Mouse (Mus musculus) limb, embryonic 13.5 days (tissue): ENCODE data around the gene Snx32. TPM values are rescaled to one million over a fixed set of nuclear protein-coding genes. Genes with fewer than 3 reads are reported as not detected.
A peak's percentile ranks its signal among the peaks of the same experiment; 100 is the strongest.

ENCODE experiments used
- ATAC-seq: fragments of 200-750 bp; cut with Nextera tagmentation; 2 replicates; pipeline ENCODE4 v1.8.0; 2017; ENCODE audit warnings: low read depth, moderate number of reproducible peaks, moderate TSS enrichment; ENCODE audit not compliant: low FRiP score
- H3K27ac ChIP-seq: fragments of 300-500 bp; sonication (generic); 2 replicates; pipeline ENCODE4 v1.5.1; 2015; ENCODE audit warnings: inconsistent platforms, mild to moderate bottlenecking, moderate library complexity
- H3K27me3 ChIP-seq: fragments of 300-500 bp; sonication (generic); 2 replicates; pipeline ENCODE4 v1.6.1; 2015; ENCODE audit warnings: mild to moderate bottlenecking, inconsistent platforms
- H3K36me3 ChIP-seq: fragments of 300-500 bp; sonication (generic); 2 replicates; pipeline ENCODE4 v1.6.1; 2015; ENCODE audit warnings: inconsistent platforms, mild to moderate bottlenecking, moderate library complexity
- H3K4me1 ChIP-seq: fragments of 300-500 bp; sonication (generic); 2 replicates; pipeline ENCODE4 v1.6.1; 2015; ENCODE audit warnings: inconsistent platforms
- H3K4me2 ChIP-seq: fragments of 300-500 bp; sonication (generic); replicated peaks from 2 replicates; pipeline ENCODE4 v1.6.1; 2015; ENCODE audit warnings: inconsistent platforms, mild to moderate bottlenecking, moderate library complexity
- H3K4me3 ChIP-seq: fragments of 300-500 bp; sonication (generic); 2 replicates; pipeline ENCODE4 v1.5.1; 2015; ENCODE audit warnings: moderate library complexity, mild to moderate bottlenecking, inconsistent platforms
- H3K9ac ChIP-seq: fragments of 300-500 bp; sonication (generic); 2 replicates; pipeline ENCODE4 v1.6.1; 2015; ENCODE audit warnings: mild to moderate bottlenecking, inconsistent platforms
- H3K9me3 ChIP-seq: fragments of 300-500 bp; sonication (generic); 2 replicates; pipeline ENCODE4 v1.6.1; 2016; ENCODE audit warnings: inconsistent platforms
- WGBS: fragments of 180-500 bp; shearing (Covaris S2); methylation state at CpG from one replicate; pipeline ENCODE4 v1.1.7; 2015; 5-methylcytosine and 5-hydroxymethylcytosine counted together
- polyA plus RNA-seq: library from polyadenylated mRNA; unstranded; fragments of >200 nt; fragmentation: Nextera tagmentation; extraction: Ambion mirVana; gene quantifications from 2 replicates; pipeline ENCODE4 v1.2.1, GENCODE M21; 2015

Snx32 gene
- polyA plus RNA-seq, 1 experiment from 2014 or later: 12.1 TPM

- Histone ChIP-seq H3K4me3 (no peak overlapping the region), H3K36me3 (no peaks in the 10 kb centered on the region), H3K27me3 (0 out of 2 replicates have a peak, but pooled peaks cover 5% of the 10 kb centered on the region), H3K9me3 (no peaks in the 10 kb centered on the region), H3K27ac (no peak overlapping the region), H3K9ac (no peak overlapping the region), H3K4me2 (no peak overlapping the region), H3K4me1 (peaks cover 15% of the 10 kb centered on the region)
- 61% methylated on average over 8 of the region's 8 CpGs for whole genome bisulfite sequencing
- no peak for ATAC-seq
Measured at GRCm38 (mm10) chr19:5532520-5532919, 22.2 kb upstream of the Snx32 start.

GRCm38 (mm10) chr19:5530138-5530524 lies 19.8 kb upstream of the Snx32 start:
- H3K9ac ChIP-seq: no peak overlapping the region
- peaks cover 15% of the 10 kb centered on the region for H3K4me1 ChIP-seq
- ATAC-seq: no peak
- no peak overlapping the region for H3K4me3 ChIP-seq
- H3K9me3 ChIP-seq: no peaks in the 10 kb centered on the region
- H3K27ac ChIP-seq: no peak overlapping the region
- no peaks in the 10 kb centered on the region for H3K36me3 ChIP-seq
- 61% methylated on average over 7 of the region's 7 CpGs for WGBS
- H3K4me2 ChIP-seq: peak overlapping the region; percentile 54; the same call in 1 of the 2 replicates
- 0 out of 2 replicates have a peak, but pooled peaks cover 5% of the 10 kb centered on the region for H3K27me3 ChIP-seq

- Histone ChIP-seq H3K27me3 (0 out of 2 replicates have a peak, but pooled peaks cover 5% of the 10 kb centered on the region), H3K9ac (no peak overlapping the region), H3K4me2 (peak overlapping the region; percentile 54), H3K36me3 (no peaks in the 10 kb centered on the region), H3K27ac (no peak overlapping the region), H3K4me1 (peaks cover 15% of the 10 kb centered on the region), H3K9me3 (no peaks in the 10 kb centered on the region), H3K4me3 (no peak overlapping the region)
- ATAC-seq: peak; percentile 93
- WGBS: 16% methylated on average over 20 of the region's 20 CpGs
Measured at GRCm38 (mm10) chr19:5529325-5530137, 19.2 kb upstream of the Snx32 start.

GRCm38 (mm10) chr19:5525204-5525603 lies 14.9 kb upstream of the Snx32 start:
- no peaks in the 10 kb centered on the region for H3K36me3 ChIP-seq
- H3K27ac ChIP-seq: no peak overlapping the region
- H3K9ac ChIP-seq: no peak overlapping the region
- 73% methylated on average over 5 of the region's 5 CpGs for WGBS
- 0 out of 2 replicates have a peak, but pooled peaks cover 2% of the 10 kb centered on the region for H3K27me3 ChIP-seq
- H3K4me3 ChIP-seq: no peak overlapping the region
- no peak for ATAC-seq
- H3K4me2 ChIP-seq: no peak overlapping the region
- H3K9me3 ChIP-seq: no peaks in the 10 kb centered on the region
- peaks cover 14% of the 10 kb centered on the region for H3K4me1 ChIP-seq

GRCm38 (mm10) chr19:5518721-5519120 lies 8.4 kb upstream of the Snx32 start:
- ATAC-seq: no peak
- no peak overlapping the region for H3K27ac ChIP-seq
- H3K36me3 ChIP-seq: no peaks in the 10 kb centered on the region
- no peaks in the 10 kb centered on the region for H3K4me1 ChIP-seq
- H3K4me3 ChIP-seq: no peak overlapping the region
- no peaks in the 10 kb centered on the region for H3K27me3 ChIP-seq
- H3K9ac ChIP-seq: no peak overlapping the region
- no peak overlapping the region for H3K4me2 ChIP-seq
- 88% methylated on average over 3 of the region's 3 CpGs for WGBS
- no peaks in the 10 kb centered on the region for H3K9me3 ChIP-seq

- Histone ChIP-seq H3K27ac (no peak overlapping the region), H3K9ac (no peak overlapping the region), H3K4me2 (no peak overlapping the region), H3K4me1 (no peaks in the 10 kb centered on the region), H3K27me3 (no peaks in the 10 kb centered on the region), H3K36me3 (no peaks in the 10 kb centered on the region), H3K4me3 (no peak overlapping the region), H3K9me3 (0 out of 2 replicates have a peak, but pooled peaks cover 5% of the 10 kb centered on the region)
- WGBS: 82% methylated on average over 8 of the region's 8 CpGs
- ATAC-seq: no peak
Measured at GRCm38 (mm10) chr19:5516906-5517505, 6.7 kb upstream of the Snx32 start.

GRCm38 (mm10) chr19:5515840-5516777 lies 5.8 kb upstream of the Snx32 start:
- no peak for ATAC-seq

GRCm38 (mm10) chr19:5513005-5513349 lies 2.6 kb upstream of the Snx32 start:
- no peak overlapping the region for H3K9ac ChIP-seq
- peaks cover 16% of the 10 kb centered on the region for H3K4me1 ChIP-seq
- ATAC-seq: no peak
- 86% methylated on average over 3 of the region's 3 CpGs for WGBS
- H3K27ac ChIP-seq: no peak overlapping the region
- no peak overlapping the region for H3K4me2 ChIP-seq
- H3K27me3 ChIP-seq: no peaks in the 10 kb centered on the region
- no peaks in the 10 kb centered on the region for H3K36me3 ChIP-seq
- no peak overlapping the region for H3K4me3 ChIP-seq
- H3K9me3 ChIP-seq: peaks cover 9% of the 10 kb centered on the region

More at GRCm38 (mm10) chr19:5515840-5516777, 5.8 kb upstream of the Snx32 start:
- Histone ChIP-seq H3K36me3 (no peaks in the 10 kb centered on the region), H3K9me3 (0 out of 2 replicates have a peak, but pooled peaks cover 5% of the 10 kb centered on the region), H3K27me3 (no peaks in the 10 kb centered on the region), H3K4me1 (peaks cover 3% of the 10 kb centered on the region), H3K27ac (no peak overlapping the region; the same call in 1 of the 2 replicates), H3K9ac (no peak overlapping the region), H3K4me2 (no peak overlapping the region), H3K4me3 (no peak overlapping the region)
- WGBS: 84% methylated on average over 7 of the region's 7 CpGs

- Histone ChIP-seq H3K36me3 (no peaks in the 10 kb centered on the region), H3K4me1 (peaks cover 16% of the 10 kb centered on the region), H3K27ac (no peak overlapping the region), H3K9ac (no peak overlapping the region), H3K9me3 (peaks cover 9% of the 10 kb centered on the region), H3K27me3 (no peaks in the 10 kb centered on the region), H3K4me2 (no peak overlapping the region), H3K4me3 (no peak overlapping the region)
- 82% methylated on average over 12 of the region's 12 CpGs for WGBS
- no peak for ATAC-seq
Measured at GRCm38 (mm10) chr19:5512091-5513004, 2.0 kb upstream of the Snx32 start.

GRCm38 (mm10) chr19:5511074-5511632 lies 815 bp upstream of the Snx32 start:
- ATAC-seq: no peak
- Histone ChIP-seq H3K36me3 (no peaks in the 10 kb centered on the region), H3K9me3 (peaks cover 9% of the 10 kb centered on the region), H3K9ac (peak overlapping the region; percentile 74), H3K4me1 (peaks cover 16% of the 10 kb centered on the region), H3K27ac (no peak overlapping the region; the same call in 1 of the 2 replicates), H3K4me2 (peak overlapping the region; percentile 80), H3K27me3 (no peaks in the 10 kb centered on the region), H3K4me3 (peak overlapping the region; percentile 49)
- 53% methylated on average over 15 of the region's 15 CpGs for WGBS

GRCm38 (mm10) chr19:5503687-5504086 lies 6.7 kb downstream of the Snx32 start, which contains the start of gene 1700020D05Rik:
Gene 1700020D05Rik (minus strand): TSS chr19:5503787.
- Histone ChIP-seq H3K4me3 (no peak within 1 kb of the TSS), H3K4me2 (no peak within 1 kb of the TSS), H3K27me3 (no peaks in the 10 kb centered on the region), H3K9ac (no peak within 1 kb of the TSS), H3K9me3 (no peaks in the 10 kb centered on the region; the same call in 1 of the 2 replicates), H3K4me1 (no peaks in the 10 kb centered on the region), H3K27ac (no peak within 1 kb of the TSS), H3K36me3 (0 out of 2 replicates have a peak, but pooled peaks cover 4% of the 10 kb centered on the region)
- WGBS: 43% methylated on average over 17 of the region's 17 CpGs
- no peak for ATAC-seq
